ENCODE assay signal across 7 mouse cellular contexts in genomic region chr5:30072825-30073821, GRCm38 (mm10). TPM values are rescaled to one million over a fixed set of nuclear protein-coding genes. Genes with fewer than 3 reads are reported as not detected.
DNase-seq lines count a peak whose midpoint lies in the region; ATAC-seq and TF ChIP-seq lines count a peak whose summit lies in the region.

TSS of gene Tyms (minus strand) at chr5:30073617.

- TF ChIP-seq CTCF in intestine, postnatal 0 days (IDR thresholded peaks at IDR 0.05; ENCODE audit: low read depth): peak; percentile 45

- H3K36me3 ChIP-seq in intestine, postnatal 0 days (ENCODE audit: control insufficient read depth, insufficient read depth): peaks cover 22% of the 10 kb centered on the region
- peaks cover 24% of the 10 kb centered on the region for H3K36me3 ChIP-seq in midbrain, embryonic 12.5 days

- ATAC-seq in intestine, postnatal 0 days: peak; percentile 85
- peak; percentile 92 for ATAC-seq in midbrain, embryonic 12.5 days (ENCODE audit: low FRiP score, low read depth)

- intact Hi-C loops in left cerebral cortex, postnatal 4 days (cut with DNase I): no loop called here

- DNase-seq in adrenal gland, postnatal 10 days: peak; percentile 91
- peak; percentile 89 for DNase-seq in embryo, embryonic 9.5 days (ENCODE audit: extremely low spot score)
- DNase-seq in gonadal fat pad, adult 2 months (ENCODE audit: low read depth): peak; percentile 16
- peak; percentile 86 for DNase-seq in left cerebral cortex, postnatal 4 days
- peak; percentile 66 for DNase-seq in spleen, adult 12 weeks (ENCODE audit: low spot score)

- peak within 1 kb of the TSS; percentile 65; the same call in 1 of the 2 replicates for H3K27ac ChIP-seq in intestine, postnatal 0 days (ENCODE audit: low read depth, low read length)
- peak within 1 kb of the TSS; percentile 77 for H3K27ac ChIP-seq in midbrain, embryonic 12.5 days (replicated peaks)

- H3K9ac ChIP-seq in intestine, postnatal 0 days (ENCODE audit: low read depth, low read length): peak within 1 kb of the TSS; percentile 70
- H3K9ac ChIP-seq in midbrain, embryonic 12.5 days (replicated peaks): peak within 1 kb of the TSS; percentile 80

- no peaks in the 10 kb centered on the region for H3K4me1 ChIP-seq in intestine, postnatal 0 days (replicated peaks; ENCODE audit: control insufficient read depth, insufficient read depth, low read length)
- peaks cover 14% of the 10 kb centered on the region for H3K4me1 ChIP-seq in midbrain, embryonic 12.5 days

- H3K4me2 ChIP-seq in intestine, postnatal 0 days (replicated peaks; ENCODE audit: low read depth): peak within 1 kb of the TSS; percentile 77
- H3K4me2 ChIP-seq in midbrain, embryonic 12.5 days (replicated peaks): peak within 1 kb of the TSS; percentile 83

- peak within 1 kb of the TSS; percentile 69 for H3K4me3 ChIP-seq in intestine, postnatal 0 days (ENCODE audit: low read depth, low read length)
- peak within 1 kb of the TSS; percentile 84 for H3K4me3 ChIP-seq in midbrain, embryonic 12.5 days

- 1% methylated on average over 45 of the region's 45 CpGs for WGBS in intestine, postnatal 0 days
- 1% methylated on average over 45 of the region's 45 CpGs for WGBS in midbrain, embryonic 12.5 days

- H3K9me3 ChIP-seq in intestine, postnatal 0 days (ENCODE audit: control insufficient read depth): no peaks in the 10 kb centered on the region
- no peaks in the 10 kb centered on the region for H3K9me3 ChIP-seq in midbrain, embryonic 12.5 days

- no peaks in the 10 kb centered on the region for H3K27me3 ChIP-seq in intestine, postnatal 0 days (replicated peaks; ENCODE audit: control insufficient read depth, insufficient read depth, low read length)
- H3K27me3 ChIP-seq in midbrain, embryonic 12.5 days: no peaks in the 10 kb centered on the region

RNA-seq across cellular contexts. Expression of gene Tyms, which starts in this region (rescaled TPM):
- total RNA-seq in adrenal gland, postnatal 10 days (2021): 10 to 100 TPM; 44.9 to 52.1 TPM
- 7.5 and 11.3 TPM in 2 replicates for polyA plus RNA-seq in gonadal fat pad, adult 2 months (2012; rRNA removed)
- 78.7 and 80.9 TPM in 2 replicates for polyA plus RNA-seq in intestine, postnatal 0 days (2015; fragmentation: Nextera tagmentation; extraction: Ambion mirVana)
- total RNA-seq in left cerebral cortex, postnatal 4 days (2021): 10 to 100 TPM; 14.9 to 15.9 TPM
- polyA plus RNA-seq in midbrain, embryonic 12.5 days (2016; fragmentation: Nextera tagmentation; extraction: Ambion mirVana): 182 and 188 TPM in 2 replicates

Comparison
In these comparisons a context has a peak if more than half of its experiments do, and no peak if none do; other contexts are left out.
1. Peak in every context shown above with its lines: DNase-seq, ATAC-seq, H3K4me3 ChIP-seq and H3K27ac ChIP-seq.
2. DNase-seq: peak in every context shown above with its lines; median percentile 91 in adrenal gland, postnatal 10 days; 89 in embryo, embryonic 9.5 days; 86 in left cerebral cortex, postnatal 4 days; 66 in spleen, adult 12 weeks; 16 in gonadal fat pad, adult 2 months.